In the genomic region with DNA sequence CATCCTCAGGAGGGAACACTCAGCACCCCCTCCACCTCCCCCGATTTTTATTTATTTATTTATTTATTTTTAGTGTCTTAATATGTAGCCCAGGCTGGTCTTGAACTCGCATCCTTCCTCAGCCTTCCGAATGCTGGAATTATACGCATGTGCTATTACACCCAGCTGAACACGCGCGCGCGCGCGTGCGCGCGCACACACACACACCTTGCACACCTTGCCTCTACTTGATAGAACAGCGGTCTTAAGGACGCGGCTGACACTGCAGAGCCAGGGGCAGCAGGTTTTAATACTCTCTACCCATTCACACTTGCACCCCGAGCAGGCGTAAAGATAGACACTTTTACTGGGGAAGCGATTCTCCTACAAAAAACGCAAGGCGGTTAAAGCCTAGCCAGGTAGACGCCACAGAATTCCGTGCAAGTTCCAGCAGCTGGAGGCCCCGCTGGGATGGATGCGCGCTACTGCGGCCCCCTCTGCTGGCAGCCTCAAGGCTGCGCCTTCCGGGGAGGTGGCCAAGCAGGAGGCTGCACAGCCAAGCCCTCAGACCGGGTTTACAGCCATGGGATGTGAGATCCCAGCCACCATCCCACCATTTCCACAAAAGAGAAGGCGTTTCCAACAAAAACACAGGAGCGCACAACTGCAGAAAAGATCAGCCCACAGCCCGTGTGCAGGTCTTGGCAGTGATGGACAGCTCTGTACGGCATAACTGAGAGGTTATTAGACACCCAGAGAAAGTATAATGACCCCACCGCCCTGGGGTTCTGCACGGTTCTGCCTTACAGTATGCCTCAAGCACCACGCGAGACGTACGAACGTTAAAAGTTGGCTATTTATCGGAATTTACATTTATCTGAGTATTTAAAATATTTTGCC, we compare ENCODE assay signal across 8 mouse cellular contexts.
DNase-seq lines count a peak whose midpoint lies in the region; ATAC-seq and TF ChIP-seq lines count a peak whose summit lies in the region.

No protein-coding gene starts in this region.

- no peak for ATAC-seq in heart, embryonic 11.5 days (replicated peaks; ENCODE audit: insufficient number of reproducible peaks, low FRiP score, low TSS enrichment)
- ATAC-seq in kidney, embryonic 14.5 days (ENCODE audit: low FRiP score, low TSS enrichment): peak; percentile 65
- no peak for ATAC-seq in liver, embryonic 14.5 days (ENCODE audit: insufficient read depth)

- H3K9ac ChIP-seq in heart, embryonic 11.5 days (ENCODE audit: low read depth, low read length): no peak overlapping the region
- no peak overlapping the region for H3K9ac ChIP-seq in kidney, embryonic 14.5 days (ENCODE audit: low read depth, low read length)
- no peak overlapping the region for H3K9ac ChIP-seq in liver, embryonic 14.5 days (replicated peaks)

- no peaks in the 10 kb centered on the region for H3K9me3 ChIP-seq in heart, embryonic 11.5 days (replicated peaks; ENCODE audit: control insufficient read depth, low read length)
- no peaks in the 10 kb centered on the region for H3K9me3 ChIP-seq in kidney, embryonic 14.5 days (ENCODE audit: control insufficient read depth, low read length)
- no peaks in the 10 kb centered on the region for H3K9me3 ChIP-seq in liver, embryonic 14.5 days (ENCODE audit: control insufficient read depth, low read length)

- H3K27ac ChIP-seq in heart, embryonic 11.5 days (ENCODE audit: low read depth, low read length): no peak overlapping the region
- H3K27ac ChIP-seq in kidney, embryonic 14.5 days (ENCODE audit: low read depth, low read length): no peak overlapping the region
- no peak overlapping the region for H3K27ac ChIP-seq in liver, embryonic 14.5 days
- H3K27ac ChIP-seq in olfactory bulb, adult 2 months (ENCODE audit: insufficient read depth, low read depth, low read length): no peak overlapping the region

- DNase-seq in adrenal gland, adult (ENCODE audit: inconsistent age in 2 of 2, low spot score in 1 of 2): peak; percentile 38 to 62
- DNase-seq in adrenal gland, adult 8-10 months: no peak
- DNase-seq in embryo, embryonic 11.5 days (ENCODE audit: low read depth, low spot score): peak; percentile 56
- DNase-seq in liver, embryonic 14.5 days (ENCODE audit: low read depth in 3 of 3, low spot score in 3 of 3): no peak
- peak; percentile 64 for DNase-seq in urinary bladder, postnatal 25 days (ENCODE audit: low spot score)

- TF ChIP-seq CTCF in liver, embryonic 14.5 days (IDR thresholded peaks at IDR 0.05; ENCODE audit: low read depth): peak; percentile 66
- TF ChIP-seq CTCF in olfactory bulb, adult 2 months (IDR thresholded peaks at IDR 0.05; ENCODE audit: insufficient read depth, low read depth, low read length): peak; percentile 49; the same call in 1 of the 2 replicates

- H3K4me3 ChIP-seq in heart, embryonic 11.5 days (ENCODE audit: low read depth, low read length): peak overlapping the region; percentile 22
- H3K4me3 ChIP-seq in kidney, embryonic 14.5 days (ENCODE audit: low read length): peak overlapping the region; percentile 16; the same call in 1 of the 2 replicates
- H3K4me3 ChIP-seq in liver, embryonic 14.5 days (ENCODE audit: insufficient read depth in 1 of 2, low read depth in 2 of 2, low read length in 2 of 2): no peak overlapping the region
- no peak overlapping the region for H3K4me3 ChIP-seq in olfactory bulb, adult 2 months (ENCODE audit: insufficient read depth, low read depth, low read length)

- no peak for TF ChIP-seq EP300 in liver, embryonic 14.5 days (IDR thresholded peaks at IDR 0.05; ENCODE audit: low read depth)

- peak overlapping the region; percentile 60 for H3K4me2 ChIP-seq in heart, embryonic 11.5 days
- peak overlapping the region; percentile 42 for H3K4me2 ChIP-seq in kidney, embryonic 14.5 days (replicated peaks; ENCODE audit: low read depth, low read length)
- H3K4me2 ChIP-seq in liver, embryonic 14.5 days (ENCODE audit: low read depth): no peak overlapping the region

- peaks cover 5% of the 10 kb centered on the region for H3K4me1 ChIP-seq in heart, embryonic 11.5 days (ENCODE audit: control insufficient read depth, insufficient read depth, low read length)
- H3K4me1 ChIP-seq in kidney, embryonic 14.5 days (ENCODE audit: control insufficient read depth, insufficient read depth, low read length): no peaks in the 10 kb centered on the region
- H3K4me1 ChIP-seq in liver, embryonic 14.5 days (replicated peaks; ENCODE audit: control insufficient read depth in 2 of 2, insufficient read depth in 2 of 2, low read length in 1 of 2): no peaks in the 10 kb centered on the region
- peaks cover 6% of the 10 kb centered on the region for H3K4me1 ChIP-seq in olfactory bulb, adult 2 months (ENCODE audit: control insufficient read depth, insufficient read depth, low read length)

- TF ChIP-seq POLR2A in olfactory bulb, adult 2 months (IDR thresholded peaks at IDR 0.05; ENCODE audit: insufficient read depth, low read depth, low read length): no peak

- peaks cover 36% of the 10 kb centered on the region for H3K27me3 ChIP-seq in heart, embryonic 11.5 days (ENCODE audit: control insufficient read depth, insufficient read depth, low read length)
- H3K27me3 ChIP-seq in kidney, embryonic 14.5 days (ENCODE audit: control insufficient read depth, insufficient read depth, low read length): peaks cover 8% of the 10 kb centered on the region
- peaks cover 2% of the 10 kb centered on the region for H3K27me3 ChIP-seq in liver, embryonic 14.5 days (ENCODE audit: control insufficient read depth, insufficient read depth, low read length)

- WGBS in heart, embryonic 11.5 days (ENCODE audit: insufficient replicate concordance): 15% methylated on average over 43 of the region's 43 CpGs
- WGBS in kidney, embryonic 14.5 days: 16% methylated on average over 43 of the region's 43 CpGs
- 19% methylated on average over 43 of the region's 43 CpGs for WGBS in liver, embryonic 14.5 days (ENCODE audit: insufficient replicate concordance)
- WGBS in olfactory bulb, adult 2 months: 19% methylated on average over 43 of the region's 43 CpGs

- H3K36me3 ChIP-seq in heart, embryonic 11.5 days (ENCODE audit: control insufficient read depth, insufficient read depth, low read length): no peaks in the 10 kb centered on the region
- no peaks in the 10 kb centered on the region for H3K36me3 ChIP-seq in kidney, embryonic 14.5 days (ENCODE audit: control insufficient read depth, insufficient read depth, low read length)
- H3K36me3 ChIP-seq in liver, embryonic 14.5 days (replicated peaks; ENCODE audit: control insufficient read depth, insufficient read depth, low read depth): no peaks in the 10 kb centered on the region

Comparison
In these comparisons a context has a peak if more than half of its experiments do, and no peak if none do; other contexts are left out.
1. DNase-seq: peak in adrenal gland, adult (2 of 2), embryo, embryonic 11.5 days (single experiment) and urinary bladder, postnatal 25 days (single experiment); none in adrenal gland, adult 8-10 months (single experiment) and liver, embryonic 14.5 days (0 of 3).
2. H3K4me3 ChIP-seq: peak in heart, embryonic 11.5 days (single experiment) and kidney, embryonic 14.5 days (single experiment); none in liver, embryonic 14.5 days (0 of 2) and olfactory bulb, adult 2 months (single experiment).